Mouse (Mus musculus): ENCODE results near the gene Ccdc57.
"Not testable (repeated sequence)": the region's sequence is repeated elsewhere in the genome, so short reads cannot be mapped to it uniquely, and the experiment has no call there.

Ccdc57 gene

GRCm38 (mm10) chr11:120789355-120789754 lies 143.3 kb downstream of the Ccdc57 start:
- DNase-seq (ENCODE audit: extremely low read depth, low read depth): no peak

- not testable (repeated sequence) for DNase-seq (ENCODE audit: extremely low read depth, low read depth)
These were observed 144.2 kb downstream of the Ccdc57 start for GRCm38 (mm10) chr11:120788460-120788859.

- DNase-seq (ENCODE audit: extremely low read depth, low read depth): no peak
These were observed 147.5 kb downstream of the Ccdc57 start for GRCm38 (mm10) chr11:120785145-120785544.

DNA sequence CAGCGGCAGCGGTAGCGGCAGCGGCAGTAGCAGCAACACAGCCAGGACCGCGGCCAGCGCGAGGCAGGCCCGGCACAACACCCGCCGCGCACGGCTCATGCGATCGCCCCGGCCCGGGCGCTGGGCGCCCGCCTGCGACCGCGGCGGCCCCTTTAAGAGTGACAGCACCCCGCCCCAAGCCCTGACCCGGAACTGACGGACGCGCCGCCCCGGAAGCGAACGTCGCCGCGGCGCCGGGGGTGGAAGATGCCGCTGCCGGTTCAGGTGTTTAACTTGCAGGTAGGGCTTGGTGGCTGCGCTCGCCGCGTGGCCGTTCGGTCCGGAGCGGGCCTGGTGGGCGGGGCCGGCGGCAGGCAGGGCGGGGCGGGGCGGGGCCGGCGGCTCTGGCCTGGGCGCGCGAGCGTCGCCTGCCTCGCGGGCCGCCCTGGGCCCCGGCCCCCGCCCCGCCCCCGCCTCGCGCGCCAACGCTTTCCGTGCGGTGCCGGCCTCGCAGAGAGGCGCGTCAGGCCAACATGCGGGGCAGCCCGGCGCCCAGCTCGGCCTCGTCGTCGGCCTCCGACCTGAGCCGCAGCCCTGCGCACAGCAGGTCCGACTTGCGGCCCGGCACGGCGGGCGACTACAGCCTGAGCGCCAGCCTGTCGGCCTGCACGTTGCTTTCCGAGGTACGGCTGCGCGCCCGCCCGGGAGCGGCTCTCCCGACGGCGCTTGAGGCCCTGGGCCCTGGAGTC lies 148.4 kb downstream of the Ccdc57 start, which contains the start of the genes Rfng and Gps1:
Gene Rfng, minus strand, starts transcription at position 144 of the 728 bp plus-strand sequence.
Gene Gps1, plus strand, starts transcription at position 209 of the 728 bp plus-strand sequence.
- DNase-seq (ENCODE audit: extremely low read depth, low read depth): peak; percentile 49

GRCm38 (mm10) chr11:120783426-120784063 lies 149.1 kb downstream of the Ccdc57 start:
- DNase-seq (ENCODE audit: extremely low read depth, low read depth): no peak

- not testable (repeated sequence) for DNase-seq (ENCODE audit: extremely low read depth, low read depth)
These were observed 151.3 kb downstream of the Ccdc57 start for GRCm38 (mm10) chr11:120781361-120781760.

- no peak for DNase-seq (ENCODE audit: extremely low read depth, low read depth)
These were observed 152.8 kb downstream of the Ccdc57 start for GRCm38 (mm10) chr11:120779876-120780275.

GRCm38 (mm10) chr11:120777123-120777522 lies 155.5 kb downstream of the Ccdc57 start:
- no peak for DNase-seq (ENCODE audit: extremely low read depth, low read depth)
